8 mouse cellular contexts compared by ENCODE assay signal in genomic region chr13:62015424-62016167, GRCm38 (mm10).
DNase-seq lines count a peak whose midpoint lies in the region; ATAC-seq lines count a peak whose summit lies in the region.
"Not testable (repeated sequence)": the region's sequence is repeated elsewhere in the genome, so short reads cannot be mapped to it uniquely, and the experiment has no call there.

No protein-coding gene starts in this region.

- H3K27me3 ChIP-seq in intestine, embryonic 14.5 days (replicated peaks; ENCODE audit: control insufficient read depth, insufficient read depth, low read length) = not testable (repeated sequence)

- peak overlapping the region; percentile 75 for H3K27ac ChIP-seq in intestine, embryonic 14.5 days (ENCODE audit: low read depth)

- peak; percentile 90 for ATAC-seq in intestine, embryonic 14.5 days (replicated peaks; ENCODE audit: low FRiP score, low TSS enrichment, low read depth)

- DNase-seq in adrenal gland, adult 8-10 months = peak; percentile 35
- peak; percentile 59 for DNase-seq in embryo, embryonic 9.5 days (ENCODE audit: extremely low spot score)
- peak; percentile 23 for DNase-seq in gonadal fat pad, adult 2 months (ENCODE audit: low read depth)
- DNase-seq in intestine, embryonic 14.5 days (ENCODE audit: low spot score) = peak; percentile 83
- peak; percentile 1 to 6 for DNase-seq in left cerebral cortex, adult 8-10 months (ENCODE audit: low spot score in 2 of 2)
- DNase-seq in lung, postnatal 4 days = peak; percentile 31 to 42
- peak; percentile 80 for DNase-seq in retina, postnatal 1 day
- peak; percentile 16 for DNase-seq in urinary bladder, postnatal 14 days (ENCODE audit: low spot score)

- peak overlapping the region; percentile 69 for H3K4me3 ChIP-seq in intestine, embryonic 14.5 days (ENCODE audit: low read depth, low read length)

- H3K36me3 ChIP-seq in intestine, embryonic 14.5 days (ENCODE audit: control insufficient read depth, insufficient read depth, low read length) = not testable (repeated sequence)

- WGBS in intestine, embryonic 14.5 days = 2% methylated on average over 22 of the region's 22 CpGs

- H3K4me1 ChIP-seq in intestine, embryonic 14.5 days (replicated peaks; ENCODE audit: control insufficient read depth, insufficient read depth, low read length) = not testable (repeated sequence)

- not testable (repeated sequence) for H3K9me3 ChIP-seq in intestine, embryonic 14.5 days (ENCODE audit: control insufficient read depth, low read length)

- peak overlapping the region; percentile 47 for H3K4me2 ChIP-seq in intestine, embryonic 14.5 days (ENCODE audit: low read length)

- H3K9ac ChIP-seq in intestine, embryonic 14.5 days (ENCODE audit: low read length) = peak overlapping the region; percentile 61

Comparison
In these comparisons a context has a peak if more than half of its experiments do, and no peak if none do; other contexts are left out.
1. Peak in every context shown above with its lines: DNase-seq, ATAC-seq, H3K4me3 ChIP-seq and H3K27ac ChIP-seq.
2. DNase-seq: peak in every context shown above with its lines; median percentile 83 in intestine, embryonic 14.5 days; 80 in retina, postnatal 1 day; 59 in embryo, embryonic 9.5 days; 36 in lung, postnatal 4 days; 35 in adrenal gland, adult 8-10 months; 23 in gonadal fat pad, adult 2 months; 16 in urinary bladder, postnatal 14 days; 4 in left cerebral cortex, adult 8-10 months.